Comparison of ENCODE assay signal across 26 mouse cellular contexts in genomic region chr11:33998244-33998643, GRCm38 (mm10). TPM values are rescaled to one million over a fixed set of nuclear protein-coding genes. Genes with fewer than 3 reads are reported as not detected.
A peak's percentile ranks its signal among the peaks of the same experiment; 100 is the strongest.
DNase-seq lines count a peak whose midpoint lies in the region; ATAC-seq and TF ChIP-seq lines count a peak whose summit lies in the region.
"Had no signal": no experiment of that assay in that cellular context is flagged by ENCODE, and none has a peak within 500 bp of the region (broad histone marks: within the 10 kb centered on the region; RNA-seq: fewer than 3 reads in every experiment).

No protein-coding gene starts in this region.

- no peaks in the 10 kb centered on the region for H3K27me3 ChIP-seq in hindbrain, embryonic 14.5 days (ENCODE audit: control insufficient read depth, insufficient read depth, low read length)
- no peaks in the 10 kb centered on the region for H3K27me3 ChIP-seq in hindbrain, embryonic 11.5 days (ENCODE audit: control insufficient read depth, insufficient read depth, low read length)
- H3K27me3 ChIP-seq in midbrain, embryonic 13.5 days, result no peaks in the 10 kb centered on the region
- no peaks in the 10 kb centered on the region for H3K27me3 ChIP-seq in midbrain, embryonic 11.5 days (ENCODE audit: control insufficient read depth, insufficient read depth, low read length)
- H3K27me3 ChIP-seq in midbrain, embryonic 16.5 days (ENCODE audit: control insufficient read depth, insufficient read depth, low read depth, low read length), result no peaks in the 10 kb centered on the region
- H3K27me3 ChIP-seq: neural tube, embryonic 12.5 days had no signal

- H3K9me3 ChIP-seq in hindbrain, embryonic 14.5 days (ENCODE audit: control insufficient read depth, low read length), result no peaks in the 10 kb centered on the region
- H3K9me3 ChIP-seq in hindbrain, embryonic 11.5 days (ENCODE audit: control insufficient read depth, low read length), result no peaks in the 10 kb centered on the region
- H3K9me3 ChIP-seq in midbrain, embryonic 13.5 days, result no peaks in the 10 kb centered on the region
- no peaks in the 10 kb centered on the region for H3K9me3 ChIP-seq in midbrain, embryonic 11.5 days (ENCODE audit: control insufficient read depth, low read length)
- H3K9me3 ChIP-seq in midbrain, embryonic 16.5 days (replicated peaks; ENCODE audit: control insufficient read depth, low read length, poor library complexity, severe bottlenecking), result no peaks in the 10 kb centered on the region
- H3K9me3 ChIP-seq: forebrain, embryonic 13.5 days; heart, embryonic 12.5 days; liver, embryonic 12.5 days; neural tube, embryonic 12.5 days had no signal

- H3K9ac ChIP-seq in hindbrain, embryonic 14.5 days, result no peak overlapping the region
- H3K9ac ChIP-seq in hindbrain, embryonic 11.5 days (ENCODE audit: low read depth, low read length), result no peak overlapping the region
- peak overlapping the region; percentile 36; the same call in 1 of the 2 replicates for H3K9ac ChIP-seq in midbrain, embryonic 13.5 days (replicated peaks)
- no peak overlapping the region for H3K9ac ChIP-seq in midbrain, embryonic 11.5 days (ENCODE audit: low read length)
- H3K9ac ChIP-seq in midbrain, embryonic 16.5 days (ENCODE audit: low read depth, low read length), result no peak overlapping the region
- H3K9ac ChIP-seq: forebrain, embryonic 13.5 days; heart, embryonic 12.5 days; liver, embryonic 12.5 days; liver, postnatal 0 days; neural tube, embryonic 12.5 days had no signal

- no peak for DNase-seq in hindbrain, embryonic 14.5 days (ENCODE audit: low spot score)
- DNase-seq in hindbrain, embryonic 11.5 days (ENCODE audit: low spot score), result no peak
- no peak for DNase-seq in midbrain, embryonic 11.5 days (ENCODE audit: low spot score, missing footprints)
- DNase-seq in brain, embryonic 14.5 days (ENCODE audit: low read depth), result peak; percentile 45
- DNase-seq in thymus, postnatal 0 days (ENCODE audit: low spot score), result no peak
- DNase-seq: adrenal gland, postnatal 10 days; cerebellum, adult 11 months; cerebellum, adult 9-10 months; cerebellum, postnatal 36 days; gastrocnemius, postnatal 25 days; heart, adult 18-20 months; heart, postnatal 4 days; kidney, adult 18-20 months; kidney, postnatal 4 days; layer of hippocampus, postnatal 36 days; left cerebral cortex, postnatal 4 days; liver, postnatal 0 days; lung, postnatal 36 days; thymus, postnatal 14 days had no signal

- H3K36me3 ChIP-seq in hindbrain, embryonic 14.5 days (replicated peaks; ENCODE audit: control insufficient read depth, insufficient read depth), result no peaks in the 10 kb centered on the region
- H3K36me3 ChIP-seq in hindbrain, embryonic 11.5 days (ENCODE audit: control insufficient read depth, insufficient read depth, low read length), result no peaks in the 10 kb centered on the region
- H3K36me3 ChIP-seq in midbrain, embryonic 13.5 days, result no peaks in the 10 kb centered on the region
- H3K36me3 ChIP-seq in midbrain, embryonic 11.5 days (ENCODE audit: control insufficient read depth, insufficient read depth, low read length), result no peaks in the 10 kb centered on the region
- no peaks in the 10 kb centered on the region for H3K36me3 ChIP-seq in midbrain, embryonic 16.5 days (ENCODE audit: control insufficient read depth, insufficient read depth, low read length)
- H3K36me3 ChIP-seq: heart, embryonic 12.5 days; liver, embryonic 12.5 days; neural tube, embryonic 12.5 days had no signal

- H3K4me3 ChIP-seq in hindbrain, embryonic 14.5 days (replicated peaks; ENCODE audit: low read length), result no peak overlapping the region
- H3K4me3 ChIP-seq in hindbrain, embryonic 11.5 days (ENCODE audit: low read depth, low read length), result no peak overlapping the region
- no peak overlapping the region for H3K4me3 ChIP-seq in midbrain, embryonic 13.5 days (replicated peaks)
- no peak overlapping the region for H3K4me3 ChIP-seq in midbrain, embryonic 11.5 days (ENCODE audit: low read depth, low read length)
- no peak overlapping the region for H3K4me3 ChIP-seq in midbrain, embryonic 16.5 days (ENCODE audit: low read depth, low read length)
- H3K4me3 ChIP-seq: forebrain, embryonic 13.5 days; heart, embryonic 12.5 days; liver, embryonic 12.5 days; neural tube, embryonic 12.5 days had no signal

- TF ChIP-seq CTCF in brain, embryonic 14.5 days (IDR thresholded peaks at IDR 0.05; ENCODE audit: borderline replicate concordance, extremely low read depth, insufficient read depth, insufficient read length), result no peak

- ATAC-seq in hindbrain, embryonic 14.5 days (ENCODE audit: low FRiP score), result no peak
- no peak for ATAC-seq in hindbrain, embryonic 11.5 days (ENCODE audit: low FRiP score)
- peak; percentile 63; the same call in 1 of the 2 replicates for ATAC-seq in midbrain, embryonic 13.5 days
- ATAC-seq in midbrain, embryonic 11.5 days (ENCODE audit: low FRiP score), result no peak
- peak; percentile 59; the same call in 1 of the 2 replicates for ATAC-seq in midbrain, embryonic 16.5 days
- ATAC-seq: forebrain, embryonic 13.5 days; liver, embryonic 12.5 days; liver, postnatal 0 days; Patski had no signal

- 29% methylated on average over 10 of the region's 10 CpGs for WGBS in hindbrain, embryonic 14.5 days
- WGBS in hindbrain, embryonic 11.5 days, result 46% methylated on average over 10 of the region's 10 CpGs
- WGBS in midbrain, embryonic 13.5 days, result 42% methylated on average over 10 of the region's 10 CpGs
- 63% methylated on average over 10 of the region's 10 CpGs for WGBS in midbrain, embryonic 11.5 days
- 30% methylated on average over 10 of the region's 10 CpGs for WGBS in midbrain, embryonic 16.5 days

- H3K27ac ChIP-seq in hindbrain, embryonic 14.5 days, result peak overlapping the region; percentile 65
- H3K27ac ChIP-seq in hindbrain, embryonic 11.5 days (ENCODE audit: low read depth, low read length), result no peak overlapping the region
- H3K27ac ChIP-seq in midbrain, embryonic 13.5 days, result peak overlapping the region; percentile 56
- H3K27ac ChIP-seq in midbrain, embryonic 11.5 days (ENCODE audit: low read depth, low read length), result no peak overlapping the region
- H3K27ac ChIP-seq in midbrain, embryonic 16.5 days (ENCODE audit: low read length), result 0 out of 2 replicates have a peak overlapping the region, but pooled peaks have one; percentile 14
- H3K27ac ChIP-seq: forebrain, embryonic 13.5 days; liver, embryonic 12.5 days; neural tube, embryonic 12.5 days had no signal

- TF ChIP-seq POLR2A in brain, embryonic 14.5 days (IDR thresholded peaks at IDR 0.05; ENCODE audit: borderline replicate concordance, extremely low read depth, insufficient read depth, insufficient read length, poor library complexity, severe bottlenecking), result no peak

- H3K4me1 ChIP-seq in hindbrain, embryonic 14.5 days (replicated peaks; ENCODE audit: control insufficient read depth, insufficient read depth, low read length), result peaks cover 11% of the 10 kb centered on the region
- no peaks in the 10 kb centered on the region for H3K4me1 ChIP-seq in hindbrain, embryonic 11.5 days (replicated peaks; ENCODE audit: control insufficient read depth, insufficient read depth, low read length)
- peaks cover 19% of the 10 kb centered on the region for H3K4me1 ChIP-seq in midbrain, embryonic 13.5 days (replicated peaks)
- H3K4me1 ChIP-seq in midbrain, embryonic 11.5 days (ENCODE audit: control insufficient read depth, insufficient read depth, low read length), result no peaks in the 10 kb centered on the region
- peaks cover 4% of the 10 kb centered on the region; the same call in 1 of the 2 replicates for H3K4me1 ChIP-seq in midbrain, embryonic 16.5 days (ENCODE audit: control insufficient read depth, insufficient read depth, low read length)
- H3K4me1 ChIP-seq: heart, embryonic 12.5 days; neural tube, embryonic 12.5 days had no signal

- no peak overlapping the region for H3K4me2 ChIP-seq in hindbrain, embryonic 14.5 days (replicated peaks)
- H3K4me2 ChIP-seq in hindbrain, embryonic 11.5 days (replicated peaks; ENCODE audit: low read depth, low read length), result no peak overlapping the region
- no peak overlapping the region for H3K4me2 ChIP-seq in midbrain, embryonic 13.5 days (replicated peaks)
- H3K4me2 ChIP-seq in midbrain, embryonic 11.5 days, result no peak overlapping the region
- no peak overlapping the region for H3K4me2 ChIP-seq in midbrain, embryonic 16.5 days (ENCODE audit: low read length)
- H3K4me2 ChIP-seq: forebrain, embryonic 13.5 days; heart, embryonic 12.5 days; liver, embryonic 12.5 days; neural tube, embryonic 12.5 days had no signal

RNA-seq across cellular contexts. Expression of gene Kcnip1, which starts 5.3 kb away (rescaled TPM):
- polyA plus RNA-seq in hindbrain, embryonic 14.5 days (2014; fragmentation: Nextera tagmentation; extraction: Ambion mirVana), result 110 and 126 TPM in 2 replicates
- polyA plus RNA-seq in hindbrain, embryonic 11.5 days (2014; fragmentation: Nextera tagmentation; extraction: Ambion mirVana), result 14.4 and 15.5 TPM in 2 replicates
- polyA plus RNA-seq in midbrain, embryonic 13.5 days (2015; fragmentation: Nextera tagmentation; extraction: Ambion mirVana), result 41.6 and 45.9 TPM in 2 replicates
- 8.1 and 9.0 TPM in 2 replicates for polyA plus RNA-seq in midbrain, embryonic 11.5 days (2014; fragmentation: Nextera tagmentation; extraction: Ambion mirVana)
- polyA plus RNA-seq in brain, embryonic 14.5 days (2012; rRNA removed), result 39.8 and 56.6 TPM in 2 replicates
- polyA plus RNA-seq in midbrain, embryonic 16.5 days (2015; fragmentation: Nextera tagmentation; extraction: Ambion mirVana), result 107 and 112 TPM in 2 replicates
- 0.14 and 0.22 TPM in 2 replicates for polyA plus RNA-seq in thymus, postnatal 0 days (2015; fragmentation: Nextera tagmentation; extraction: Ambion mirVana)
- polyA plus RNA-seq: liver, postnatal 0 days; Patski had no signal

RNA-seq across cellular contexts. Expression of gene Kcnmb1, which starts 35.4 kb away (rescaled TPM):
- polyA plus RNA-seq in hindbrain, embryonic 14.5 days (2014; fragmentation: Nextera tagmentation; extraction: Ambion mirVana), result 0.18 and 0.25 TPM in 2 replicates
- 0.20 and 0.22 TPM in 2 replicates for polyA plus RNA-seq in hindbrain, embryonic 11.5 days (2014; fragmentation: Nextera tagmentation; extraction: Ambion mirVana)
- 0.19 TPM in 2 replicates for polyA plus RNA-seq in midbrain, embryonic 13.5 days (2015; fragmentation: Nextera tagmentation; extraction: Ambion mirVana)
- 0.18 and 0.39 TPM in 2 replicates for polyA plus RNA-seq in midbrain, embryonic 11.5 days (2014; fragmentation: Nextera tagmentation; extraction: Ambion mirVana)
- 0.09 and 0.23 TPM in 2 replicates for polyA plus RNA-seq in brain, embryonic 14.5 days (2012; rRNA removed)
- 0.20 TPM in 2 replicates for polyA plus RNA-seq in midbrain, embryonic 16.5 days (2015; fragmentation: Nextera tagmentation; extraction: Ambion mirVana)
- 0.23 and 0.34 TPM in 2 replicates for polyA plus RNA-seq in thymus, postnatal 0 days (2015; fragmentation: Nextera tagmentation; extraction: Ambion mirVana)
- polyA plus RNA-seq: Patski had no signal

RNA-seq across cellular contexts. Expression of gene Lcp2, which starts 48.5 kb away (rescaled TPM):
- 1.8 and 2.0 TPM in 2 replicates for polyA plus RNA-seq in hindbrain, embryonic 14.5 days (2014; fragmentation: Nextera tagmentation; extraction: Ambion mirVana)
- polyA plus RNA-seq in hindbrain, embryonic 11.5 days (2014; fragmentation: Nextera tagmentation; extraction: Ambion mirVana), result 2.4 and 2.8 TPM in 2 replicates
- polyA plus RNA-seq in midbrain, embryonic 13.5 days (2015; fragmentation: Nextera tagmentation; extraction: Ambion mirVana), result 1.2 and 1.5 TPM in 2 replicates
- polyA plus RNA-seq in midbrain, embryonic 11.5 days (2014; fragmentation: Nextera tagmentation; extraction: Ambion mirVana), result 2.7 TPM in 2 replicates
- polyA plus RNA-seq in brain, embryonic 14.5 days (2012; rRNA removed), result 1.5 and 2.1 TPM in 2 replicates
- 2.5 and 3.2 TPM in 2 replicates for polyA plus RNA-seq in midbrain, embryonic 16.5 days (2015; fragmentation: Nextera tagmentation; extraction: Ambion mirVana)
- 134 and 135 TPM in 2 replicates for polyA plus RNA-seq in thymus, postnatal 0 days (2015; fragmentation: Nextera tagmentation; extraction: Ambion mirVana)
- polyA plus RNA-seq: Patski had no signal

Comparison
In these comparisons a context has a peak if more than half of its experiments do, and no peak if none do; other contexts are left out.
1. ATAC-seq: peak in midbrain, embryonic 13.5 days (single experiment) and midbrain, embryonic 16.5 days (single experiment); none in hindbrain, embryonic 14.5 days (single experiment), hindbrain, embryonic 11.5 days (single experiment) and midbrain, embryonic 11.5 days (single experiment).
2. H3K27ac ChIP-seq: peak in hindbrain, embryonic 14.5 days (single experiment), midbrain, embryonic 13.5 days (single experiment) and midbrain, embryonic 16.5 days (single experiment); none in hindbrain, embryonic 11.5 days (single experiment) and midbrain, embryonic 11.5 days (single experiment).
3. RNA of gene Lcp2, which starts 48.5 kb away (polyA plus RNA-seq): 134 to 135 TPM in thymus, postnatal 0 days; 2.4 to 2.8 TPM in hindbrain, embryonic 11.5 days, 2.7 TPM in midbrain, embryonic 11.5 days, 2.5 to 3.2 TPM in midbrain, embryonic 16.5 days, 1.5 to 2.1 TPM in brain, embryonic 14.5 days, 1.8 to 2.0 TPM in hindbrain, embryonic 14.5 days and 1.2 to 1.5 TPM in midbrain, embryonic 13.5 days; every median in the first group is over 10 times any median in the second.